Mouse (Mus musculus): ENCODE measurements around the gene Tspan12.

DNA sequence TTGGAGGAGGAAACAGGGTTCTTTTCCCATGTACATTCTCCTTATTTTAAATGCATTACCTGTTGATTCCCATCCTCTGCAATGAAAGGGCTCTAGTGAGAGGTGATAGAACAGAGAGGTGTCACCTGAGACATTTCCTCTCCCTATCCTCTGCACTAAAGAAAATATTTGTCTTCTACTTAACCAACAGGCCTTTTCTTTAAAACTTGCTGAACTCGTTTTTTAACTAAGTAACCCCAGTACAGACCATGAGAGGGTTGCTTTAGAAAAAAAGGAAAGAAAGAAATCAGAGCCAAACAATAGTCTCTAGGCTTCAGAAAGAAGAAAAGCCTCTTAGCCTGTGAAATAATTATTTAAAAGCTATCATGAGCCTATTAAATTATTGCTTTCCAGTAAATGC lies 11.2 kb upstream of the Tspan12 start:
- TF ChIP-seq CTCF (IDR thresholded peaks at IDR 0.05; ENCODE audit: control insufficient read depth, insufficient read depth, insufficient read length) (no peak), MAX (IDR thresholded peaks at IDR 0.05) (no peak), FOSL1 (IDR thresholded peaks at IDR 0.05; ENCODE audit: insufficient read depth, low read length, poor library complexity, severe bottlenecking) (no peak)

All from C2C12 (cell line).